Mouse (Mus musculus): ENCODE measurements around the gene Gclc. TPM values are rescaled to one million over a fixed set of nuclear protein-coding genes. Genes with fewer than 3 reads are reported as not detected.

Gclc gene
- polyA plus RNA-seq, 1 experiment from 2014 or later, result 19.6 TPM

- WGBS, result 40% methylated on average over 4 of the region's 4 CpGs
- Histone ChIP-seq H3K27ac (ENCODE audit: low read depth, low read length) (no peak overlapping the region), H3K4me2 (replicated peaks; ENCODE audit: low read depth) (no peak overlapping the region)
Measured at GRCm38 (mm10) chr9:77782201-77782600, 27.9 kb downstream of the Gclc start.

GRCm38 (mm10) chr9:77783006-77783405 lies 28.7 kb downstream of the Gclc start:
- 81% methylated on average over 13 of the region's 13 CpGs for WGBS
- Histone ChIP-seq H3K4me3 (ENCODE audit: low read depth, low read length) (no peak overlapping the region), H3K4me1 (replicated peaks; ENCODE audit: control insufficient read depth, insufficient read depth, low read length) (0 out of 2 replicates have a peak, but pooled peaks cover 2% of the 10 kb centered on the region), H3K9ac (ENCODE audit: low read depth, low read length) (no peak overlapping the region), H3K27ac (ENCODE audit: low read depth, low read length) (no peak overlapping the region), H3K4me2 (replicated peaks; ENCODE audit: low read depth) (no peak overlapping the region), H3K27me3 (replicated peaks; ENCODE audit: control insufficient read depth, insufficient read depth, low read length) (no peaks in the 10 kb centered on the region), H3K9me3 (ENCODE audit: control insufficient read depth) (no peaks in the 10 kb centered on the region), H3K36me3 (ENCODE audit: control insufficient read depth, insufficient read depth) (peaks cover 33% of the 10 kb centered on the region)
- no peak for TF ChIP-seq CTCF (IDR thresholded peaks at IDR 0.05; ENCODE audit: low read depth)
- ATAC-seq, result no peak

More at GRCm38 (mm10) chr9:77782201-77782600, 27.9 kb downstream of the Gclc start:
- Histone ChIP-seq H3K27me3 (replicated peaks; ENCODE audit: control insufficient read depth, insufficient read depth, low read length) (no peaks in the 10 kb centered on the region), H3K9ac (ENCODE audit: low read depth, low read length) (no peak overlapping the region), H3K9me3 (ENCODE audit: control insufficient read depth) (no peaks in the 10 kb centered on the region), H3K4me1 (replicated peaks; ENCODE audit: control insufficient read depth, insufficient read depth, low read length) (0 out of 2 replicates have a peak, but pooled peaks cover 2% of the 10 kb centered on the region), H3K36me3 (ENCODE audit: control insufficient read depth, insufficient read depth) (peaks cover 26% of the 10 kb centered on the region), H3K4me3 (ENCODE audit: low read depth, low read length) (no peak overlapping the region)
- no peak for ATAC-seq
- no peak for TF ChIP-seq CTCF (IDR thresholded peaks at IDR 0.05; ENCODE audit: low read depth)

- no peak overlapping the region for H3K4me2 ChIP-seq (replicated peaks; ENCODE audit: low read depth)
- H3K4me1 ChIP-seq (replicated peaks; ENCODE audit: control insufficient read depth, insufficient read depth, low read length), result 0 out of 2 replicates have a peak, but pooled peaks cover 2% of the 10 kb centered on the region
- TF ChIP-seq CTCF (IDR thresholded peaks at IDR 0.05; ENCODE audit: low read depth), result no peak
- 90% methylated on average over 8 of the region's 8 CpGs for WGBS
- no peak for ATAC-seq
- no peaks in the 10 kb centered on the region for H3K9me3 ChIP-seq (ENCODE audit: control insufficient read depth)
- no peak overlapping the region for H3K27ac ChIP-seq (ENCODE audit: low read depth, low read length)
- H3K4me3 ChIP-seq (ENCODE audit: low read depth, low read length), result no peak overlapping the region
- H3K9ac ChIP-seq (ENCODE audit: low read depth, low read length), result no peak overlapping the region
- peaks cover 37% of the 10 kb centered on the region for H3K36me3 ChIP-seq (ENCODE audit: control insufficient read depth, insufficient read depth)
- no peaks in the 10 kb centered on the region for H3K27me3 ChIP-seq (replicated peaks; ENCODE audit: control insufficient read depth, insufficient read depth, low read length)
Measured at GRCm38 (mm10) chr9:77785466-77785865, 31.1 kb downstream of the Gclc start.

GRCm38 (mm10) chr9:77787936-77788335 lies 33.6 kb downstream of the Gclc start:
- H3K4me2 ChIP-seq (replicated peaks; ENCODE audit: low read depth), result no peak overlapping the region
- H3K27ac ChIP-seq (ENCODE audit: low read depth, low read length), result no peak overlapping the region; the same call in 1 of the 2 replicates
- H3K9ac ChIP-seq (ENCODE audit: low read depth, low read length), result no peak overlapping the region
- no peak for TF ChIP-seq CTCF (IDR thresholded peaks at IDR 0.05; ENCODE audit: low read depth)
- no peaks in the 10 kb centered on the region for H3K9me3 ChIP-seq (ENCODE audit: control insufficient read depth)
- 85% methylated on average over 7 of the region's 7 CpGs for WGBS
- H3K36me3 ChIP-seq (ENCODE audit: control insufficient read depth, insufficient read depth), result peaks cover 56% of the 10 kb centered on the region
- H3K4me3 ChIP-seq (ENCODE audit: low read depth, low read length), result no peak overlapping the region
- no peaks in the 10 kb centered on the region for H3K27me3 ChIP-seq (replicated peaks; ENCODE audit: control insufficient read depth, insufficient read depth, low read length)
- H3K4me1 ChIP-seq (replicated peaks; ENCODE audit: control insufficient read depth, insufficient read depth, low read length), result no peaks in the 10 kb centered on the region
- no peak for ATAC-seq

GRCm38 (mm10) chr9:77789615-77790348 lies 35.4 kb downstream of the Gclc start:
- Histone ChIP-seq H3K9ac (ENCODE audit: low read depth, low read length) (no peak overlapping the region), H3K4me1 (replicated peaks; ENCODE audit: control insufficient read depth, insufficient read depth, low read length) (no peaks in the 10 kb centered on the region), H3K27me3 (replicated peaks; ENCODE audit: control insufficient read depth, insufficient read depth, low read length) (no peaks in the 10 kb centered on the region), H3K36me3 (ENCODE audit: control insufficient read depth, insufficient read depth) (peaks cover 64% of the 10 kb centered on the region), H3K27ac (ENCODE audit: low read depth, low read length) (no peak overlapping the region), H3K9me3 (ENCODE audit: control insufficient read depth) (no peaks in the 10 kb centered on the region), H3K4me2 (replicated peaks; ENCODE audit: low read depth) (no peak overlapping the region), H3K4me3 (ENCODE audit: low read depth, low read length) (no peak overlapping the region)
- ATAC-seq, result no peak
- WGBS, result 81% methylated on average over 12 of the region's 12 CpGs
- no peak for TF ChIP-seq CTCF (IDR thresholded peaks at IDR 0.05; ENCODE audit: low read depth)

- no peak overlapping the region for H3K4me2 ChIP-seq (replicated peaks; ENCODE audit: low read depth)
- H3K27ac ChIP-seq (ENCODE audit: low read depth, low read length), result no peak overlapping the region
- no peak for TF ChIP-seq CTCF (IDR thresholded peaks at IDR 0.05; ENCODE audit: low read depth)
- H3K9me3 ChIP-seq (ENCODE audit: control insufficient read depth), result no peaks in the 10 kb centered on the region
- H3K4me1 ChIP-seq (replicated peaks; ENCODE audit: control insufficient read depth, insufficient read depth, low read length), result no peaks in the 10 kb centered on the region
- H3K4me3 ChIP-seq (ENCODE audit: low read depth, low read length), result no peak overlapping the region
- 63% methylated on average over 3 of the region's 3 CpGs for WGBS
- ATAC-seq, result no peak
- H3K9ac ChIP-seq (ENCODE audit: low read depth, low read length), result no peak overlapping the region
- H3K27me3 ChIP-seq (replicated peaks; ENCODE audit: control insufficient read depth, insufficient read depth, low read length), result no peaks in the 10 kb centered on the region
- peaks cover 41% of the 10 kb centered on the region for H3K36me3 ChIP-seq (ENCODE audit: control insufficient read depth, insufficient read depth)
Measured at GRCm38 (mm10) chr9:77793838-77794237, 39.5 kb downstream of the Gclc start.
